8 mouse cellular contexts compared by ENCODE assay signal in the genomic region with DNA sequence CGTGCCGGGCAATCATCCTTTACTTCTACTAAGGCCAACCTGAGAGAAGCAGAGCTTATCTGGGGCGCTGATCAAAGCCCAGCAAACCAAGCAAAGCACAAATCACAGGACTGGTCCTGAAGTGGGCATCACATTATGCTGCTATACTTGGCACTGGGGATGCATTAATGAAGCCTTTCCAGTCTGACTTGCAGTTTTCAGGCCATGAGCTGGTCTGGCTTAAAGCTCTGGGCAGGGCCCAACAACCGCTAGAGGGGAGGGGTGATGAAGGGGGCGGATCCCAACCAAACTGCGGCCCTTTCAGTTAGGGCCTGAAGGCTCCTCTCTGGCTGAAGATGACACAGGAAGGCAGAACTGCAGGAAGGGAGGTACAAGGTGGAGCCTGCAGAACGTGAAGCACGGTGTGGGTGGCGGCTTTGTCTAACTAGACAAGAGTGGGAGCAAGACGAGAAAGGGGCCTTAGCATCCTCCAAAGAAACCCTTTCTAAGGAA. TPM values are rescaled to one million over a fixed set of nuclear protein-coding genes. Genes with fewer than 3 reads are reported as not detected.
DNase-seq lines count a peak whose midpoint lies in the region; ATAC-seq and TF ChIP-seq lines count a peak whose summit lies in the region.

No protein-coding gene starts in this region.

- H3K36me3 ChIP-seq in forebrain, embryonic 10.5 days (replicated peaks), result peaks cover 65% of the 10 kb centered on the region
- H3K36me3 ChIP-seq in intestine, postnatal 0 days (ENCODE audit: control insufficient read depth, insufficient read depth), result peaks cover 46% of the 10 kb centered on the region
- peaks cover 52% of the 10 kb centered on the region for H3K36me3 ChIP-seq in lung, embryonic 14.5 days (ENCODE audit: insufficient read depth)

- peak overlapping the region; percentile 74 for H3K4me3 ChIP-seq in forebrain, embryonic 10.5 days
- H3K4me3 ChIP-seq in intestine, postnatal 0 days (ENCODE audit: low read depth, low read length), result peak overlapping the region; percentile 68
- peak overlapping the region; percentile 80 for H3K4me3 ChIP-seq in lung, embryonic 14.5 days (ENCODE audit: low read depth, low read length)

- peak; percentile 38 for DNase-seq in ovary, postnatal 14 days (ENCODE audit: low spot score)
- no peak for DNase-seq in ovary, postnatal 10 days (ENCODE audit: low spot score)
- DNase-seq in adrenal gland, postnatal 25 days, result peak; percentile 52
- DNase-seq in forebrain, embryonic 10.5 days (ENCODE audit: extremely low spot score, low spot score), result peak; percentile 43
- DNase-seq in lung, embryonic 14.5 days, result peak; percentile 67
- peak; percentile 31 for DNase-seq in retina, embryonic 14.5 days (ENCODE audit: low spot score)
- no peak for DNase-seq in left cerebral cortex, adult 9 months (ENCODE audit: low spot score in 2 of 2)

- TF ChIP-seq CTCF in intestine, postnatal 0 days (IDR thresholded peaks at IDR 0.05; ENCODE audit: low read depth), result 0 out of 2 replicates have a peak, but pooled peaks have one; percentile 11
- no peak; the same call in 1 of the 2 replicates for TF ChIP-seq CTCF in lung, embryonic 14.5 days (IDR thresholded peaks at IDR 0.05; ENCODE audit: low read depth)

- H3K9ac ChIP-seq in intestine, postnatal 0 days (ENCODE audit: low read depth, low read length), result peak overlapping the region; percentile 37
- H3K9ac ChIP-seq in lung, embryonic 14.5 days, result peak overlapping the region; percentile 51

- H3K27ac ChIP-seq in forebrain, embryonic 10.5 days, result peak overlapping the region; percentile 93
- no peak overlapping the region for H3K27ac ChIP-seq in intestine, postnatal 0 days (ENCODE audit: low read depth, low read length)
- H3K27ac ChIP-seq in lung, embryonic 14.5 days (ENCODE audit: low read depth), result peak overlapping the region; percentile 34; the same call in 1 of the 2 replicates

- ATAC-seq in intestine, postnatal 0 days, result no peak
- ATAC-seq in lung, embryonic 14.5 days (ENCODE audit: insufficient read depth), result no peak

- WGBS in forebrain, embryonic 10.5 days, result 29% methylated on average over 10 of the region's 10 CpGs
- 19% methylated on average over 10 of the region's 10 CpGs for WGBS in intestine, postnatal 0 days
- WGBS in lung, embryonic 14.5 days, result 17% methylated on average over 10 of the region's 10 CpGs

- no peaks in the 10 kb centered on the region for H3K9me3 ChIP-seq in forebrain, embryonic 10.5 days
- H3K9me3 ChIP-seq in intestine, postnatal 0 days (ENCODE audit: control insufficient read depth), result no peaks in the 10 kb centered on the region
- H3K9me3 ChIP-seq in lung, embryonic 14.5 days (ENCODE audit: low read depth, low read length), result no peaks in the 10 kb centered on the region

- H3K4me2 ChIP-seq in intestine, postnatal 0 days (replicated peaks; ENCODE audit: low read depth), result peak overlapping the region; percentile 76
- H3K4me2 ChIP-seq in lung, embryonic 14.5 days, result peak overlapping the region; percentile 80

- peaks cover 45% of the 10 kb centered on the region for H3K4me1 ChIP-seq in forebrain, embryonic 10.5 days
- H3K4me1 ChIP-seq in intestine, postnatal 0 days (replicated peaks; ENCODE audit: control insufficient read depth, insufficient read depth, low read length), result peaks cover 5% of the 10 kb centered on the region; the same call in 1 of the 2 replicates
- peaks cover 6% of the 10 kb centered on the region; the same call in 1 of the 2 replicates for H3K4me1 ChIP-seq in lung, embryonic 14.5 days (ENCODE audit: insufficient read depth)

- no peaks in the 10 kb centered on the region for H3K27me3 ChIP-seq in forebrain, embryonic 10.5 days (ENCODE audit: poor library complexity, severe bottlenecking)
- no peaks in the 10 kb centered on the region for H3K27me3 ChIP-seq in intestine, postnatal 0 days (replicated peaks; ENCODE audit: control insufficient read depth, insufficient read depth, low read length)
- no peaks in the 10 kb centered on the region for H3K27me3 ChIP-seq in lung, embryonic 14.5 days (ENCODE audit: insufficient read depth, low read length)

RNA-seq across cellular contexts. Expression of gene Usp5, which starts 1.1 kb away (rescaled TPM):
- 118 and 136 TPM in 2 replicates for total RNA-seq in adrenal gland, postnatal 25 days (2021)
- polyA plus RNA-seq in forebrain, embryonic 10.5 days (2016; fragmentation: Nextera tagmentation; extraction: Ambion mirVana), result 214 and 215 TPM in 2 replicates
- polyA plus RNA-seq in intestine, postnatal 0 days (2015; fragmentation: Nextera tagmentation; extraction: Ambion mirVana), result 44.8 and 45.0 TPM in 2 replicates
- polyA plus RNA-seq in lung, embryonic 14.5 days (2014; fragmentation: Nextera tagmentation; extraction: Ambion mirVana), result 143 TPM in 2 replicates

RNA-seq across cellular contexts. Expression of gene Cdca3, which starts 1.2 kb away (rescaled TPM):
- total RNA-seq in adrenal gland, postnatal 25 days (2021), result 10.5 and 11.7 TPM in 2 replicates
- 271 and 298 TPM in 2 replicates for polyA plus RNA-seq in forebrain, embryonic 10.5 days (2016; fragmentation: Nextera tagmentation; extraction: Ambion mirVana)
- 45.4 and 57.4 TPM in 2 replicates for polyA plus RNA-seq in intestine, postnatal 0 days (2015; fragmentation: Nextera tagmentation; extraction: Ambion mirVana)
- polyA plus RNA-seq in lung, embryonic 14.5 days (2014; fragmentation: Nextera tagmentation; extraction: Ambion mirVana), result 204 and 206 TPM in 2 replicates

RNA-seq across cellular contexts. Expression of gene Gnb3, which starts 11.9 kb away (rescaled TPM):
- total RNA-seq in adrenal gland, postnatal 25 days (2021), result 5.5 and 14.0 TPM in 2 replicates
- 0.32 and 0.42 TPM in 2 replicates for polyA plus RNA-seq in forebrain, embryonic 10.5 days (2016; fragmentation: Nextera tagmentation; extraction: Ambion mirVana)
- polyA plus RNA-seq in intestine, postnatal 0 days (2015; fragmentation: Nextera tagmentation; extraction: Ambion mirVana), result 0.42 and 0.47 TPM in 2 replicates
- 0.24 and 0.68 TPM in 2 replicates for polyA plus RNA-seq in lung, embryonic 14.5 days (2014; fragmentation: Nextera tagmentation; extraction: Ambion mirVana)

RNA-seq across cellular contexts. Expression of gene Tpi1, which starts 14.1 kb away (rescaled TPM):
- 382 and 387 TPM in 2 replicates for total RNA-seq in adrenal gland, postnatal 25 days (2021)
- polyA plus RNA-seq in forebrain, embryonic 10.5 days (2016; fragmentation: Nextera tagmentation; extraction: Ambion mirVana), result 1,048 and 1,068 TPM in 2 replicates
- polyA plus RNA-seq in intestine, postnatal 0 days (2015; fragmentation: Nextera tagmentation; extraction: Ambion mirVana), result 489 and 537 TPM in 2 replicates
- polyA plus RNA-seq in lung, embryonic 14.5 days (2014; fragmentation: Nextera tagmentation; extraction: Ambion mirVana), result 701 and 718 TPM in 2 replicates

RNA-seq across cellular contexts. Expression of gene Spsb2, which starts 19.7 kb away (rescaled TPM):
- total RNA-seq in adrenal gland, postnatal 25 days (2021), result 21.7 and 32.2 TPM in 2 replicates
- polyA plus RNA-seq in forebrain, embryonic 10.5 days (2016; fragmentation: Nextera tagmentation; extraction: Ambion mirVana), result 7.4 and 8.9 TPM in 2 replicates
- polyA plus RNA-seq in intestine, postnatal 0 days (2015; fragmentation: Nextera tagmentation; extraction: Ambion mirVana), result 57.7 and 69.5 TPM in 2 replicates
- 6.8 and 6.9 TPM in 2 replicates for polyA plus RNA-seq in lung, embryonic 14.5 days (2014; fragmentation: Nextera tagmentation; extraction: Ambion mirVana)

Comparison
In these comparisons a context has a peak if more than half of its experiments do, and no peak if none do; other contexts are left out.
1. DNase-seq: peak in ovary, postnatal 14 days (single experiment), adrenal gland, postnatal 25 days (single experiment), forebrain, embryonic 10.5 days (single experiment), lung, embryonic 14.5 days (single experiment) and retina, embryonic 14.5 days (single experiment); none in ovary, postnatal 10 days (single experiment) and left cerebral cortex, adult 9 months (0 of 2).
2. Peak in every context shown above with its lines, with median percentiles within 50 percentile points of each other: H3K4me3 ChIP-seq.